Mouse (Mus musculus) heart, adult 2 months (tissue): ENCODE measurements around the gene 1700025G04Rik.

Experiments
- EP300 ChIP-seq: fragments of 200-500 bp; IDR thresholded peaks from 2 replicates; pipeline ENCODE4 v1.6.1; 2011; ENCODE audit warnings: low read depth, low read length, control low read depth; ENCODE audit not compliant: insufficient read depth
- POLR2A ChIP-seq: fragments of 200-500 bp; IDR thresholded peaks from 2 replicates; pipeline ENCODE4 v1.6.1; 2011; ENCODE audit warnings: mild to moderate bottlenecking, low read depth, low read length, control low read depth; ENCODE audit not compliant: insufficient read depth

DNA sequence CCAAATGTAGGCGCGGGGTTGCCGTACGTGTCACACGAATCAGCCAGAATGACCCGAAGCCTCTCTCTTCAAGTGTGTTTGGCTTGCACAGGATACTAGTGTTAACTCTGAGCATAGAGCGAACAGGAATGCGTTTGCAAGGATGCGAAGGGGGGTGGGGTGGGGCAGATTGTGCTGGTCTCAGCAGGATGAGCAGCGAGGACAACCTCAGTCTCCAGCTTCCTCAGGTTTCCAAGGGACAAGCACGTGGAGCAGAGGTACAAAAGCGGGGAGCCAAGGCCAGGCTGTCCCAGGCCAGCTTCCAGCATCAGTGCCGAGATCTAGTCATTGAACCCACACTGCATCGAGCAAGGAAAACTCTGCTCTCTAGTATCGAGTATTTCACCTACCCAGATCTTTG, 111.2 kb downstream of the 1700025G04Rik start:
- TF ChIP-seq POLR2A, result no peak
- TF ChIP-seq EP300, result no peak
